Mouse (Mus musculus) lung, adult 2 months (tissue): ENCODE measurements around the gene Kitl. TPM values are rescaled to one million over a fixed set of nuclear protein-coding genes. Genes with fewer than 3 reads are reported as not detected.
A peak's percentile ranks its signal among the peaks of the same experiment; 100 is the strongest.

Experiments used
- DNase-seq: peaks from one replicate; pipeline ENCODE4 v3.0.0; 2022
- H3K4me1 ChIP-seq: fragments of 200-500 bp; 2 replicates; pipeline ENCODE4 v1.6.1; 2011; ENCODE audit warnings: low read length; ENCODE audit not compliant: control insufficient read depth, insufficient read depth
- H3K4me3 ChIP-seq: fragments of 200-500 bp; replicated peaks from 2 replicates; pipeline ENCODE3; 2011; ENCODE audit warnings: low read depth, mild to moderate bottlenecking, control low read depth, low read length; ENCODE audit errors: extremely low read depth
- CTCF ChIP-seq: fragments of 200-500 bp; IDR thresholded peaks from 2 replicates; pipeline ENCODE4 v1.5.1; 2011; ENCODE audit warnings: mild to moderate bottlenecking, low read length, control low read depth; ENCODE audit not compliant: insufficient read depth
- POLR2A ChIP-seq: fragments of 200-500 bp; IDR thresholded peaks from 2 replicates; pipeline ENCODE4 v1.6.1; 2011; ENCODE audit warnings: low read depth, mild to moderate bottlenecking, control low read depth, low read length, borderline replicate concordance; ENCODE audit errors: extremely low read depth
- WGBS: fragments of 180-500 bp; shearing (Covaris S2); methylation state at CpG from one replicate; pipeline ENCODE4 v1.1.7; 2018; 5-methylcytosine and 5-hydroxymethylcytosine counted together
- polyA plus RNA-seq: library from polyadenylated mRNA; depleted of rRNA; stranded (reverse); fragments of >200 nt; gene quantifications from 2 replicates; pipeline ENCODE4 v1.2.3, GENCODE M21; 2012

Kitl gene
- polyA plus RNA-seq, 1 experiment, result 119 TPM

GRCm38 (mm10) chr10:100010291-100010690, 5.1 kb upstream of the Kitl start:
- 59% methylated on average over 9 of the region's 9 CpGs for WGBS
- no peak for DNase-seq
- no peak overlapping the region for H3K4me3 ChIP-seq
- no peak for TF ChIP-seq CTCF
- TF ChIP-seq POLR2A, result no peak
- no peaks in the 10 kb centered on the region for H3K4me1 ChIP-seq

DNA sequence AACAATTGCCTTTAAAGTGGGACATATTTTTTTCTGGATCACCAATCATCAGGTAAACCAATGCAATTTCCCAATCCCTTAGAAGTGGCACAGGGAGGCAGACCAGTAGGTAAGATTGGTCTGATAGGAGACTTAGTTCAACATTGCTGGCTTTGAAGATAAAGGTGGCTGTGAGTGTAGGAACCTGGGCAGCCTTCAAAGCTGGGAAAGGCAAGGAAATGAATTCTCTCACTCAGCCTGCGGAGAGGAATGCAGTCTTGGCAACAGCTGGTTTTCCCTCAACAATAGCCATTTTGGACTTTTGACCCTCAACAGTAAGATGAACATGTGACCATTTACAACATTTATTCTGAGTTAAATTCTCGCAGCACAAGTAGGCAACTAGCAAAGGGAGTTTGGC, 1.3 kb upstream of the Kitl start:
- TF ChIP-seq POLR2A (no peak), CTCF (no peak)
- Histone ChIP-seq H3K4me1 (no peaks in the 10 kb centered on the region), H3K4me3 (no peak overlapping the region)
- DNase-seq, result no peak
- WGBS, result 36% methylated on average over 2 of the region's 2 CpGs

GRCm38 (mm10) chr10:100016326-100016709, 888 bp downstream of the Kitl start:
- H3K4me1 ChIP-seq, result peaks cover 11% of the 10 kb centered on the region
- DNase-seq, result peak; percentile 69
- TF ChIP-seq POLR2A (no peak), CTCF (0 out of 2 replicates have a peak, but pooled peaks have one; percentile 1)
- WGBS, result under 1% methylated on average over 28 of the region's 28 CpGs
- peak overlapping the region; percentile 89 for H3K4me3 ChIP-seq

DNA sequence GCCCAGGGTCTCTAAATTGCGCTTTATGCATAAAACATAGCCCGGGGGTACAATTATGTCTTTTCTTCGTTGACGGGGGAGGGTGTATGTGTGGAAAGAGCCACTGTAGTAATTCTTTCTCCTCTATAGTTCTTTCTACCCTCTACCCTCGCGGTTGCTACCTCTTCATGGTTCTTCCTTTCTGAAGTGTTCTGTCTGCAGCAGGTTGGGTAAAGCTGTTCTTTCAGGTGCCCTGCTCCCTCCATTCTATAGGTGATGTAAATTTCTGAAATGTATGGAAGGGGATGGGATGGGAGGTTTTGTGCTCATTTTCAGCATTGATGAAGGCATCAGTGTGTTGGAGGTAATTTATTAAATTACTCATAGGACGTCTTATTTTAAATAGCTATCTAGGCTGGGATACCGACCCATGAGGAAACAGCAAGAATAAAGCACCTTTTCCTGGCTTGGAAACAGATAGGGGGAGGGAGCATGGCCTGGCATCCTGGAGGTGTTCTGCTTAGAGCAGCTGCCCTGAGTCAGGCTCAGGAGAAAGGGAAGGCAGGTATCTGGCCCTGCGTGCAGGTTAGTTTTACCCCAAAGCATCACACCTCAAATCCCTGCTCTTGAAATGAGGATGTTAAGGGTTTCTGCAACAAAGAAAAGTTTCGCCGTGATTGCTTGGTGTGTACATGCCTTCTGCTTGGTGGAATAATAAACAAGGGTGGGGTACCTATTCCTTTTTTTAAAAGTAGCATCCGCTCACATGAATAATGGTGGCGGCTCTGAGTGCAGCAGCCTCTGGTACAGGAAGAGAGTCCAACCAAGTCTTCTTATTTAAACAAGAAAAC, 1.7 kb downstream of the Kitl start:
- WGBS, result 10% methylated on average over 13 of the region's 13 CpGs
- H3K4me1 ChIP-seq, result peaks cover 15% of the 10 kb centered on the region
- H3K4me3 ChIP-seq, result peak overlapping the region; percentile 87
- DNase-seq, result no peak
- TF ChIP-seq CTCF, result no peak
- no peak for TF ChIP-seq POLR2A

DNA sequence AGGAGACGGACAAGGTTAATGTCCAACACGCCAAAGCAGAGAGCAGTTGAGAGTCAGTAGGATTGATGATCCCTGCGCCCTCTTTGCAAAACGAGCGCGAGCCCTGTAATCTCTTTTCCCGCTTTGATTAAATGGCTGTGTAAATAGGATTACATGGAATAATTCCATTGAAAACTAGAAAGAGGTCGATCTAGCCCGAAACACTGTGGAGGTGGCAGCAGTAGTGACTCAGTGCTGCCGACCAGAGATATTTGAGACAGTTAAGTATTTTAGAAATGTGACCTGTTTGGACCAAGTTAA, 2.3 kb downstream of the Kitl start:
- peaks cover 18% of the 10 kb centered on the region for H3K4me1 ChIP-seq
- DNase-seq, result no peak
- H3K4me3 ChIP-seq, result peak overlapping the region; percentile 64
- TF ChIP-seq POLR2A, result no peak
- TF ChIP-seq CTCF, result no peak
- 20% methylated on average over 10 of the region's 10 CpGs for WGBS

DNA sequence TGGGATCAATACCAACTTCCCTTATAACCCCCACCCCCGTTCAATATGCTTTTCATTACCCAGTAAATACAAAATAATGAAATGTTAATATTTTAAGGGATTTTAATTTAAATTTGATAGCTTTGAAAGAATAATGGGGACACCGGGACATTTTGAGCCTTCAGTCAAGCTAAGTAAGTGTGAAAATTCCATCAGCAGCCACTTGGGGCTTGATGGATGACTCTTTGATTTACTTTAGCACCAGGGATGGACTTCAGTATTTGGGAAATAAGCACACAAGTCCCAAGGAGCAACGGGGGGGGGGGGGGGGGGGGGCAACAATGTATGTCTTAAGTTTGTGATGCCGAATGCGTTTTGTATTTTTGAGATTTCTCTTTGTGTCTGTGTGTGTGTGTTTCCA, 3.1 kb downstream of the Kitl start:
- TF ChIP-seq POLR2A (no peak), CTCF (no peak)
- 17% methylated on average over 5 of the region's 5 CpGs for WGBS
- H3K4me3 ChIP-seq, result peak overlapping the region; percentile 64
- no peak for DNase-seq
- peaks cover 20% of the 10 kb centered on the region for H3K4me1 ChIP-seq

- Histone ChIP-seq H3K4me3 (peak overlapping the region; percentile 43), H3K4me1 (peaks cover 20% of the 10 kb centered on the region)
- TF ChIP-seq CTCF (no peak), POLR2A (no peak)
- WGBS, result 41% methylated on average over 17 of the region's 17 CpGs
- no peak for DNase-seq
Measured at GRCm38 (mm10) chr10:100019246-100020195, 4.1 kb downstream of the Kitl start.

- TF ChIP-seq POLR2A, result no peak
- TF ChIP-seq CTCF, result no peak
- WGBS, result 48% methylated on average over 11 of the region's 11 CpGs
- Histone ChIP-seq H3K4me1 (peaks cover 26% of the 10 kb centered on the region), H3K4me3 (no peak overlapping the region)
- DNase-seq, result no peak
Measured at GRCm38 (mm10) chr10:100022090-100022834, 6.8 kb downstream of the Kitl start.

DNA sequence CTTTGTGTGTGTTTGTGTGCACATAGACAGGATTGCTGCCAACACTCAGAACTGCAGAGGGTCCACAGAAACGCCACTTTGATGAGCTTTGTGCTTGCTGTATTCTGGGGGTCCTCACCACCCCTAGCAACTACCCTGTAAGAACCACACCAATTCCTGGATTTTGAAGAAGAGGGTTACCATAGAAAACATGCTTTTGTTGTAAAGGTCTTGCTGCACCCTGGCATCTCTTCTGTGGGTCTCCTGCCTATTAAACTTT, 7.3 kb downstream of the Kitl start:
- TF ChIP-seq POLR2A (no peak), CTCF (no peak)
- Histone ChIP-seq H3K4me3 (no peak overlapping the region), H3K4me1 (peaks cover 26% of the 10 kb centered on the region)
- WGBS, result 59% methylated on average over 1 of the region's 1 CpGs
- DNase-seq, result no peak
